Mouse (Mus musculus) hindlimb bud, embryonic 11.5 days (tissue): Measurements from ENCODE around the gene Pld4.
A peak's percentile ranks its signal among the peaks of the same experiment; 100 is the strongest.

Source experiments
- DNase-seq: peaks from one replicate; pipeline ENCODE4 v3.0.0-alpha.2; 2012; ENCODE audit warnings: low read depth, low spot score; ENCODE audit errors: extremely low spot score

Pld4 gene

DNA sequence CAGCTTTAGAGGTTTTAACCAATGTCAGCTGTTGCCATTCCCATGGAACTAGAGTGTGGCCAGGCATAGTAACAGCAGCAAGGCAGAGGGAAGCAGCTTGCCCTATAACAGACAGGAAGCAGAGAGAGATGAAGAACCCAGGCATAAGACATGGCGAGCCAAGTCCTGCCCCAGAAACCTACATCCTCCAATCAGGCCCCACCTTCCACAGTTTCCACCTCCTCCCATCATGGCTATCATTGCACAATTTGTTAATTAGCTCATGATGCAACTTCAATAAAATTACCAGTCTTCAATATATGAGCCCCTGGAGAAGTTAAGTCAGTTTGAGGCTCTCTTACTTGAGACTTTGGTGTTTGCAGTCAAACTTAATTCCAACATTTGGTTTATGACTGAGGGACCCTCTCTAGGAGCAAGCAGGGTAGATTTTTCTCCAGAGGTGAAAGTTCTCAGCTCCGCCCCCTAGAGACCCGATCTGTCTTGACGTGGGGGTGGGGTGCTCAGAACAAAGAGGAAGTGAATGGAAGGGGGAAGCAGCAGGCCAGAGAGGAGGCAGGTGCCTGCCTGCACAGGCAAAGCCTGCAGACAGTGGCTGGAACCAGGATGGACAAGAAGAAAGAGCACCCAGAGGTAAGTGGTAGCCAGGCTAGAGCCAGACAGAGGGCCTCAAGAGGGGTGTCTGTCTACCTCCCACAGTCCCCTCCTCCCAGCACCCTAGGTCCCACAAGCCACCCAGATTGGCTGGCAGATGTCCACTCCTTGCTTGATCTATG lies at the start of gene Pld4:
TSS of gene Pld4 (plus strand) at position 502 of the 773 bp plus-strand sequence.
- no peak for DNase-seq

DNA sequence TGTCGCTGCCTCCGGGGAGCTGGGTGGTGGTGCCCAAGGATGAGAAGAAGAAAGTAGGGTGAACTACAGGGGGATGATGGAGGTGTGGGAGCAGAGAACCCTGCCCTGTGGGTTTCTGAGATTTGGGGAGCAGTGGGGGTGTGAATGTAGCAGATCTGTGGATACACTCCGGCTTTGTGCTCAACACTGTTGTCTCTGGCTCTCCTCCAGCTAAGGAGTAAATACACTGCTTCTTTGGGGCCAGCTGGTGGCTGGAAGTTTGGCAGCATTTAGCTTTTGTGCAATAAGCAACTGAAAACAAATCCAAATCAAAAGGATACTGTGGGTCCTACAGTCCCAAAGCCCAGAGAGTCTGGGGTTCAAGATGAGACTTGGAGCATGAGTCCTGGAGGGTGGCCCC lies 46.5 kb upstream of the Pld4 start:
- no peak for DNase-seq

DNA sequence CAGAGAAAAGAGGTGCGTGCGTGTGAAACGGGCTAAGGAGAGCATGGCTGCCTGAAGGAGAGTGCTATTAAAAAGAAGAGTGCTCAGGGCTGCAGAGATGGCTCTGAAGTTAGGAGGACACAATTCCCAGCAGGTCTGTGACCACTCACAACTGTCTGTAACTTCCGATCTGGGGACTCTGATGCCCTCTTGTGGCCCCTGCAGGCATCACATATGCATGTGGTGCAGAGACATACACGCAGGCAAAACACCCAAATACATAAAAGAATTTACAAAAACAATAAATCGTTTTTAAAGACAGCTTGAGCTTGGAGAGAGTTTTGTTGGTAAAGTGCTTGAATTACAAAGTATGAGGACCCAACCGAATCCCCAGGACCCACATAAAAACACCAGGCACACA lies 43.3 kb upstream of the Pld4 start:
- DNase-seq, result no peak

DNA sequence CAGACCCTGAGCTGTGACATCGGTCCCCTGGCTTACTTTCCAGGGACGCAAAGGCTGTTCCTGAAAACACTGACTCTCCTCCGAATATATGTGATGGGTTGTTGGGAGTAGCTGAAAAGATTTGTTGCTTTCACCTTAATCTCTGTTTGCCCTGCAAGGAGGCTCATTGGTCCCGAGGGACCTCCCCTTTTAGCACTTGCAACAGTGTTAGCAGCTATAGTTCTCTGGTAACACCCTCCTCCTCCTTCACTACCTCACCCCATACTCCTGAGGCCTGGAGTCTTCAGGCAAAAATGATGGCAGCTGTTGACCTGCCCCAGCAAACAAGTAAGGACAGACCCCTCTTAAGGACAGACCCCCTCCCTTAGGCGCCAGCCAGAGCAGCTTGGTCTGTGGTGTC lies 41.5 kb upstream of the Pld4 start:
- no peak for DNase-seq

DNA sequence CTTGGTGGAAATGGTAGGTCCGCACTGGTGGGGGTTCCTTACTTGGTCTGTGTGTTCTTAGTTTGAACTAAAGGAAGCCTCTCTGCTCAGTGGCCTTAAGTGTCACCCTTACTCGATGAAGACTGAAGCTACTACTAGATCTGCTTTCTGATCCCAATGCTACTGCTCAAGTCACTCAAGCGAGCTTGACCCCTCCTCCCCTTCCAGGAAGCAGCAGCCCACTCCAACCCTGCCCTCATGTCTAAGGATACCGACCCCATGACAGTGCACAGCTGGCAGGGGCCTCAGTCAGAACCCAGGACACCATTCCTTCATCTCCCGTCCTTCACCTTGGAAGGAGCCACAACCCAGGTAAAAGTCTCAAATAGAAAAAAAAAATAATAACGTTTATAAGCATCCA lies 40.2 kb upstream of the Pld4 start, which contains the start of gene Cep170b:
TSS of gene Cep170b (plus strand) at position 240 of the 400 bp plus-strand sequence.
- no peak for DNase-seq

DNA sequence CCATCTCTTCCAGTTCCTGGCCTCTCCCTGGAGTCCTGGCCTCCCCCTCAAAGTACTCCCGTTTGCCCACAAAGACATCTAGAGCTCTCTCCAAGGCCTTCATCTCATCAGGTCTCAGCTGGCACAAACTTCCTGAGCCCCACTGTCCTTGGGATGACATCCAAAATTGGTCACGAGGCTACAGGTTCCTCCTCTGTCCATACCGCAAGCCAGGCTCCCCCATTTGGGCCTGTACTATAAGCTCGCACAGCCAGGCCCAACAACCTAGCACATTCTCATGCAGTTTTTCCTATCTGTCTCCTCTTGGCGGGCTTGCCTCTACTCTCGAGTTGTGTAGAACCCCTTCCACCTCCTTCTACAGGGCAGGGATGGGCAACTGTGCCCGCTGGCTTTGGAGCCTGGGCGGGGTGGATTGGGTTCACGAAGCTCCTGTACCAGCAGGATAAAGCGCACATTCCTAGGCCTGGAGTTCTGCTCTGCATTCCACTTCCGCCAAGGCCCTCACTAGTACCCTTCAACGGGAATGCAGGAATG lies 39.5 kb upstream of the Pld4 start:
- DNase-seq, result no peak

DNA sequence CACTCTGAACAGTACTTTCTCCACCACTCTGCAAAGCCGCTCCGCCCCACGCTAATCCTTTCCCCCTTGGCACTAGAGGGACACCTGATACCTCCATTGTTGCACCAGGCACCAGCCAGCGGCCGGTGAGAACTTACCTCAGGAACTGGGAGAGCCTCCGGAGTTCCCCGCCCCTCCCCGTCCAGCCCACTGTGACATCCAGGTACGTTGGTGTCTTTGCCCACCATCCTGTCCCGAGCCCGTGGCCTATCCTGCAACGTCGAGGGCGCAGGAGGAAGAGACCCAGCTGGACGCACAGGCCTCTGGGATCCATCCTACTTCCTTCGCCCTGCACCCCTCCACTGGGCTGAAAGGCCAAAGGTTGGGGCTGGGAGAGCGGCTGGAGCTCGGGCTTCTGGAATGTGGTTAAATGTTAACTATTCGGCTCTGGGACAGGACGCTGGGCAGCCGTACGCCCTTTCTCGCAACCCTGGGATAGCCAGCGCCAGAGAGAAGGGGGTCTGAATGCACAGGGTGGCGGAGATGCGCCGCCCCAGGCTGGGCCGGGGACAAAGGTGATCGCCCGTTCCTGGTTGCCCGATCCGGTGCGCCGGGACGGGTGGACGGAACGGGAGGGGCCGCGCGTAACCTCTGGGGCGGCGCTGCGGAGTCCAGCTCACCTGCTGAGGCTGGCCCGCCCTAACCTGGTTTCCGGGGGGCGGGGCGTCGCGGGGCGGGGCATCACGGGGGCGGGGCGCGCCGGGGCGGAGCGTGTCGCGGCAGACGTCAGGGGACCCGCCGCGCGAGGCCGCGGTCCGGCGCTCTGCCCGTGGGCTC lies 38.8 kb upstream of the Pld4 start:
- DNase-seq, result no peak

DNA sequence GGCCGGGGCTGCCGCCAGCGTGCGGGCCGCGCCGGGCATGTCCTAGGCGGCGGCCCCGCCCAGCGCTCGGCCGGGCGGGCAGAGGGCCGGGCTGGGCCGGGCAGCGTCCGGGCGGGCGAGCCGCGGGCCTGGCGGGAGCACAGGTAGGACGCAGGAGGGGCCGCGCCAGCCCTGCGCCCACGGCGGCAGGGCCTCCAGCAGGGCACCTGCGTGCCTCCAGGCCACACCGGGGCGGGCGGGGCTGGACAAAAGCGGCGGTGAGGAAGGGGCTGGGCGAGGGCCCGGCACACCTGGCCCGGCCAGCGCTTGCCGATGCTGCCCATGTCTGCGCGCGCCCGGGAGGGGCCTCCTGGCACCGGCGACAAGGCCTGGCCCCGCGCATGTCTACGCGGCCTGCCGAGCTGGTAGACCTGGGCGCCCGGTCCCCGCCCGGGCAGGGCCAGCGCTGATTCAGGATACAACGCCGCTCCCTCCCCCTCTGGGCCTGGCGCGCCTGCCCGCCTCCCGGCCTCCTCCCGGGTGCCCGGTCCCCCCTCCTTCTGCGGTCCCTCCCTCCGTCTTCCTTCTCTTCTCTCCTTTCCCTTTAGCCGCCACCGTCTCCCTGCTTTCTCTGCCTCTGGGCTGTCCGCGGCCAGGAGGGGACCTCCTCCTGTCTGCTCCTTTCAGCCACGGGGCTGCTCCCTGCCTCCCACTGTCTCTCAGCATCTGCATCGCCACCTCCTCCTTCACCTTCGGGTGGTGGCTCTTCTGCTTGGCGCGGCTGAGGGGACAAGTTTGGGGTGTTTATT lies 38.0 kb upstream of the Pld4 start:
- DNase-seq, result no peak

DNA sequence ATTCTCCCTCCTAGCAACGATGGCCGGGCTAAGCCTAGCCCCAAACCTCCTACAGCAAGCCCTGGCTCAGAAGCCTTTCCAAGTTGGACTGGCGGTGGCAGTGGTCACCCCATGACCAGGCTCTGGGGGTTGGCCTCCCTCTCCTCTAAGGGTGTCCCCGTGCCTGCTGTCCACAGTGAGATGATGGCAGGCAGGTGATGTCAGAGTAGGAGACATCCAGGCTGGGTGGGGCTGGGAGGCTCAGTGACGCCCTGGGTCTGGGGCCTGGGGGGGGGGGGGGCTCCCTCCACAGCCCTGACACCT lies 37.5 kb upstream of the Pld4 start:
- DNase-seq, result no peak

DNA sequence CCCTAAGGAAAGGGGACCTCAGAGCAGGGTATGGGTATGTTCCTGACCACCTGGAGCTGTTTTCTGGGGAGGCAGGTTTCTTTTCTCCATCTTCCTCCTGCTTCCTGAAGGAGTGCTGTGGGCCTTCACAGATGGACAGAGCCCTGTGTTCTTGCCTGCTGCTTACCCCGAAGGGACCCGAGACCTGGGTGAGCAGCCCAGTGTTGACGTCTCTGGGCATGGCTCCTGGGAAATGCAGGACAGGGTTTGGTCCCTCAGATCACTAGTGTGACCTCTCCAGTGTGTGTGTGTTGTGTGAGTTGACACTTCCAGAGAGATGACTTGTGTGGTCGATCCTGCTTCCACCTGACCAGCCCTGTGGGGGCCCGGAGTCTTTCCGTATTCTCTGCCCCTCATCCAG lies 37.0 kb upstream of the Pld4 start:
- DNase-seq, result no peak

DNA sequence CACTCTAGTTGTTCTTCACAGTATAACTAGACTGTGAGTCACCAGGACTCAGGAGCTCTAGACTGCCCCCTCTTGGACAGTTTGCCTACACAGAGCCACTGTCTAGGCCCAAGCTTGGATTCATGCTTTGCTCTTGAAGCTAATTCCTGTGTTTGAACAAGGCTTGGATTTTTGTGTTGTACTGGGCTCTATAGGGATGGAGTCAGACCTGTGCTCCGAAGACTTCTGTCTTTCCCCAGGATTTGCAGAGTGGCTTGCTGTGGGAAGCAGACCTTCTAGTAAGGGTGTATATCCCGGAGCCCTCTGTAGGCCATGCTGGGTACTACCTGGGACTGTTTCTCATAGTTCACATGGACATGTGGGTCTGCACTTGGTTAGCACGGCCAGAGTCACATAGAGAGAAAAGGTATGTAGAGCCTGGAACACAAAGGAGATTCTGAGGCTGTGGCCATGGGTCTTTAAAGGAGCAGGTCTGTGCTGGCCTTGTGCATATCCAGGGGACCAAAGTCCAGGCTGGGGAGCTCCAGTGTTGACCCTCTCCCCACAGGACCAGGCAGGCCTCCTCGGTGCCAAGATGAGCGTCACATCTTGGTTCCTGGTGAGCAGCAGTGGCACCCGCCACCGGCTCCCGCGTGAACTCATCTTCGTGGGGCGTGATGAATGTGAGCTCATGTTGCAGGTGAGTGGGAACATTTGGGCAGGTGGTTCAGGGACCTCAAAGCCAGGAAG lies 36.2 kb upstream of the Pld4 start:
- DNase-seq, result peak; percentile 73

DNA sequence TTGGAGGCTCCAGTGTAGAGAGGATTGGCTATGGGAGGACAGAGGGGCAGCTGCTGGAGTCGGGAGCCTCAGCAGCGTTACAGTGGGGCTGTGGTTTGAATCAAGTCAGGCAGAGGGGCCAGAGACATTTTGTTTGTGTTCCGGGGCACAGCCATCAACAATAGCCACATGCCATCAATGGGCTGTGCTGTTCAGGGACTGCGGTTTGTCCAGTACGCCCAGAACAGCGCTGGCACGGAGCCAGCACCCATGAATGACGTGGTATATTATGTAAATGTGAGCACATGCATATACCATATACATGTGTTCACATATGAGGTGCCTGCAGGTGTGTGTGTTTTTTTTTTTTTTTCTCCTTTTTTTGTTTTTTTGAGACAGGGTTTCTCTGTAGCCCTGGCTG lies 32.7 kb upstream of the Pld4 start:
- no peak for DNase-seq

DNA sequence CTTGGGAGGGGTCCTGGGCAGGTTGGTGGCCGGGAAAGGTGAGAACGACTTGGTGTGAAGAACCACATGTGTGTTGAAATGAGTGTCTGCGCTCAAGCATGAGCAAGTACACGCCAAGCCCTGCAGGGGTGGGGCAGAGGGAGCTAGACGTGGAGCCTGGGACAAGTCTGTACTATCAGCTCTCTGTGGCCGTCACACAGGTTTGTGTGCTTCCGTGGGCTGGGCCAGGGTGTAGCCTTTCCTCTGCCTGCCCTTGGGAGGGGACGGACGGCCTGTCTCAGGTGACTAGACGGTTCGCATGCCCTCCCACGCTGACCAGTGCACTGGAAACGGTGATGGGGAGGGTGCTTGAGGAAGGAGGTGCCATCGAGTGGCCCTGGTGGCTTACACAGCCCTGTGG lies 29.6 kb upstream of the Pld4 start:
- no peak for DNase-seq

DNA sequence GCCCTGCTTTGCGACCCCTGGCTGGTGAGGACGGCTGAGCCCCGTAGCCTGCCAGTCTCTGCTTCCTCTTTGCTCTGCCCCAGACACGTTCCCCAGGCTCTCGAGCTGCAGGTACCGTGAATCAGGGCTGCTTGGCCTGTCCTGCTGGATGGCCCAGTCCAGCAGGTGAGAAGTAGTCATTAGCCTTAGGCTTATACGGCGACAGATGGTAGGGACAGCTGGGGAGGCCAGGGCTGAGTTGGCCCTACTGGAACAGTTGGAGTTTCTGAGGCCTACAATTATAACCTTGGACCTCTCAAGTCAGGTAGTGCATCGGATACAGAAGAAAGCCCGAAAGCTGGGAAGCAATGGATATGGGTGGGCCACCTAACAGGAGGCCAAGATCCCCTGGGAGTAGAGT lies 27.9 kb upstream of the Pld4 start:
- no peak for DNase-seq

DNA sequence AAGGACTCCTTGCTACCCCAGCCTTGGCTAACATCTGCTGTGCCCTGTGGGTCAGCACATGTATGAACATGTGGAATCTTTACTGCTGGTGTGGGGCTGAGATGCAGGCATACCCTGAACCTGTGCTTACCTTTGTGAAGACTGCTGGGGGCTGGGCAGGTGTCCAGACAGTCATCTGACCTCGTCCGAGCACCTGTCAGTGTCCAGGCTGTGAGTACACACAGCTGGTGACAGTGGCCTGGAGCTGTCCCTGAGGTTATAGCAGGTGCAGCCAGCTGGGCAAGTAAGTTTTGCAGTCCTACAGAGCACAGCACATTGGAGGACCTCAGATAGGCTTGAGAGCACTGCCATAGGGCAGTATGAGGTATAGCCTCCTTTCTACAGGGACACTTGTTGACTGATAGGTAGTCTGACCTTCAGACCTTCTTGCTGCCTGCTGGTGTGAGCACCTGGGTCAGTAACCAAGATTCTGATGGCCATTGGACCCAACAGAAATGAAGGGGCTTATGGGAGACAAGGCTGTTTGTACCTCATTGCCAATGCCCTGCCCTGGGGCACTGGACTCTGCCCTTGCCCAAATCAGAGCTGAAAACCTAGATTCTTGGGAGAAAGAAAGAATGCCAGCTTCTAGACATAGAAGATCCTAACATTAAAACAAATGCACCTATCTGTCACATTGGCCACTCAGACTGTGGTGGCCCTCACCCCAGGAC lies 26.2 kb upstream of the Pld4 start:
- DNase-seq, result no peak

DNA sequence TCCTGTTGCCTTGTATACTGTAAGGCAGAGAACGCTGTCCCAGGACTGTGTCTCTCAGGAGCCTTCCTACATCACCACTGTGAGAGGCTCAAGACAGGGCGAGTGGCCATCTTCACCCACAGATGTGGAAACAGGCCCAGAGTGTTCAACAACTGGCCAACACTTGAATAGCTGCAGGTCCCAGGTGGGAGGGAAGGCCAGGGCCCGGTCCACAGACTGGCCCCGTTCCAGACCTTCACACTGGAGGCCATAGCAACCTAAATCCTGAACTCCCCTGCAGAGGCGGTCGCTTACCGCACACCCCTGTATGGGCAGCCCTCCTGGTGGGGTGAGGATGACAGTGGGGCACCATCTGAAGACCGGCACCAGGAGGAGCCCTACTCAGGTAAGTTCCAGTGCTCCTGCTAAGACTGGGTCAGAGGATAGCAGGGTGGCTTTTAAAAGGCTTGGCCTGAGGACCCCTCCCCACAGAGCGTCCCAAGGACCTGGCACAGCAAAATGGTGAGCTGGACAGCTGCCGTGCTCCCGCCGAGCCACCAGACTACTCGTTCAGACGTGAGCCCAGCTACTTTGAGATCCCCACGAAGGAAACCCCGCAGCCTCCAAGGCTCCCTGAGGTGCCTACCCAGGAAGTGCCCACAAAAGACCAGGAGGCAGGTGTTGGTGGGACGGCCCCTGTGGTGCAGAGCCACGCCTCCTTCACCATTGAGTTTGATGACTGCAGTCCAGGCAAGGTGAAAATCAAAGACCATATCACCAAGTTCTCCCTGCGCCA lies 25.4 kb upstream of the Pld4 start:
- DNase-seq, result no peak

DNA sequence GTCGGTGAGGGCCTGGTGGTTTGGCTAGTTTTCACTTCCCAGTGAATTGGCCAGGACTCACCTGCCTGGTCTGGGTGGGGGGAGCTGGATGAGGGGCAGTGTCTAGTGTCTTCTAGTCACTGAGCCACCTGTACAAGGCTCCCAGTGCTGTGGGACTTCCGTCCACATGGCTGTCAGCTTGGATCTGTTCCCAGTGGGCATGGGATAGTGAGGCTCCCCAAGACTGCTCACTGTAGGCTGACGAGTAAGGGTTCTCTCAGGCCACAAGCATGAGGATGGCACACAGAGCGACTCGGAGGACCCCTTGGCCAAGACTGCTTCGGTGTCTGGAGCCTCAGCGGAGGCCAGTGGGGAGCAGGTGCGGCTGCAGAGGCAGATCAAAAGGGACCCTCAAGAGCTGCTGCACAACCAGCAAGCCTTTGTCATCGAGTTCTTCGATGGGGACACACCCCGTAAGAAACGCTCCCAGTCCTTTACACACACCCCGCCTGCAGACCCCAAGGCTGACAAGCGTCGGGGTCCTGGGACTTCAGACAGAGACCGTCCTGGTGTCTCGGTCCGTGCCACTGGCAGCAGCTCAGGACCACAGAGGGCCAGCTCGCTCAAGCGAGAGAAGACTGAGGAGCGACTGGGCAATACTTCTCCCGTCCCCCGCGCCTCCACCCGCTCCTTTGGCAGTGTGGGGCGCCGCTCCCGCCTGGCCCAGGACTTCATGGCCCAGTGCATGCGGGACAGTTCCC lies 24.4 kb upstream of the Pld4 start:
- no peak for DNase-seq

DNA sequence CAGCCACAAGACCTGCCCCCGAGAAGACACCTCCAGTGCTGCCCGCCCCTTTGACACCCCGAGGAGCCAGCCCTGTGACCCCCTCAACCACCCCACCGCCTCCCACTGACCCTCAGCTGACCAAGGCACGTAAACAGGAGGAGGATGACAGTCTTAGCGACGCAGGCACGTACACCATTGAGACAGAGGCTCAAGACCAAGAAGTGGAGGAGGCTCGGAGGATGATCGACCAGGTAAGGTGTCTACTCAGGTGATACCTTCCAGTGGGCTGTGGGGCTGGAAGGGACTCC lies 23.9 kb upstream of the Pld4 start:
- no peak for DNase-seq

DNA sequence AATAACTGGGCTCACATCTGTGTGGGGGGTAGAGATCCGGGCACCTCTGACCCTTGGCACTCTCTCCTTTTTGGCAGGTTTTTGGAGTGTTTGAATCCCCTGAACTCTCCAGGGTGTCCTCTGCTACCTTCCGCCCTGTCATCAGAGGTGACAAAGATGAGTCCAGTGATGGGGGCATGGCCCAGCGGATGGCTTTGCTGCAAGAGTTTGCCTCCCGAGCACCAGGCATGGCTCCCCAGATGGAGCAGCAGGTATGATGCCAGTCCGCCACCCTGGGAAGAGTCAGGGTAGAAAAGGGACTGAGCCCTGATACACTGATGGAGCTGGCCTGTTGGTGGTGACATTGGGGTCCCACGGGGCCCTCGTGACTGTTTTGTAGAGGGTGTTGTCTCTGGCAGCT lies 23.4 kb upstream of the Pld4 start:
- DNase-seq, result no peak
